Mouse (Mus musculus) ovary, adult 18-20 months (tissue): ENCODE measurements around the gene Txndc8.

Source experiments
- DNase-seq: peaks from one replicate; pipeline ENCODE4 v3.0.0; 2022; ENCODE audit warnings: low spot score, mixed read lengths

The Txndc8 gene

GRCm38 (mm10) chr4:58009024-58009423, at the start of gene Txndc8:
Gene Txndc8 (minus strand): TSS chr4:58009124.
- DNase-seq: no peak

GRCm38 (mm10) chr4:58055653-58056052, 46.7 kb upstream of the Txndc8 start:
- DNase-seq: no peak

GRCm38 (mm10) chr4:58054441-58054840, 45.5 kb upstream of the Txndc8 start:
- no peak for DNase-seq

- DNase-seq: no peak
Measured at GRCm38 (mm10) chr4:58050746-58051145, 41.8 kb upstream of the Txndc8 start.

- no peak for DNase-seq
Measured at GRCm38 (mm10) chr4:58050276-58050675, 41.4 kb upstream of the Txndc8 start.

GRCm38 (mm10) chr4:58044833-58045232, 35.9 kb upstream of the Txndc8 start:
- no peak for DNase-seq

GRCm38 (mm10) chr4:58044356-58044755, 35.4 kb upstream of the Txndc8 start:
- no peak for DNase-seq

- no peak for DNase-seq
Measured at GRCm38 (mm10) chr4:58040093-58040492, 31.2 kb upstream of the Txndc8 start.

- DNase-seq: no peak
Measured at GRCm38 (mm10) chr4:58037096-58037705, 28.3 kb upstream of the Txndc8 start.

- no peak for DNase-seq
Measured at GRCm38 (mm10) chr4:58034663-58035062, 25.7 kb upstream of the Txndc8 start.

GRCm38 (mm10) chr4:58032714-58033113, 23.8 kb upstream of the Txndc8 start:
- no peak for DNase-seq

GRCm38 (mm10) chr4:58003501-58003900, 5.4 kb downstream of the Txndc8 start:
- no peak for DNase-seq

- DNase-seq: no peak
Measured at GRCm38 (mm10) chr4:57991425-57991824, 17.5 kb downstream of the Txndc8 start.

- DNase-seq: no peak
Measured at GRCm38 (mm10) chr4:57974400-57975117, 34.4 kb downstream of the Txndc8 start.

GRCm38 (mm10) chr4:57973592-57974268, 35.2 kb downstream of the Txndc8 start:
- no peak for DNase-seq

- no peak for DNase-seq
Measured at GRCm38 (mm10) chr4:57970285-57970684, 38.6 kb downstream of the Txndc8 start.

- DNase-seq: no peak
Measured at GRCm38 (mm10) chr4:57967195-57967594, 41.7 kb downstream of the Txndc8 start.

- DNase-seq: no peak
Measured at GRCm38 (mm10) chr4:57965516-57965915, 43.4 kb downstream of the Txndc8 start.

GRCm38 (mm10) chr4:57964143-57964542, 44.8 kb downstream of the Txndc8 start:
- DNase-seq: no peak

- no peak for DNase-seq
Measured at GRCm38 (mm10) chr4:57959056-57959455, 49.9 kb downstream of the Txndc8 start.

- no peak for DNase-seq
Measured at GRCm38 (mm10) chr4:57958098-57958497, 50.8 kb downstream of the Txndc8 start.

- no peak for DNase-seq
Measured at GRCm38 (mm10) chr4:57957200-57958085, 51.5 kb downstream of the Txndc8 start.
